Comparison of ENCODE assay signal across 25 mouse cellular contexts in genomic region chr5:35215007-35215406, GRCm38 (mm10).
DNase-seq lines count a peak whose midpoint lies in the region; ATAC-seq lines count a peak whose summit lies in the region.
"Had no signal": no experiment of that assay in that cellular context is flagged by ENCODE, and none has a peak within 500 bp of the region (broad histone marks: within the 10 kb centered on the region; RNA-seq: fewer than 3 reads in every experiment).

No protein-coding gene starts in this region.

- H3K36me3 ChIP-seq in forebrain, embryonic 14.5 days (ENCODE audit: control insufficient read depth, insufficient read depth, low read length) = no peaks in the 10 kb centered on the region
- H3K36me3 ChIP-seq in forebrain, embryonic 15.5 days = no peaks in the 10 kb centered on the region
- no peaks in the 10 kb centered on the region for H3K36me3 ChIP-seq in heart, embryonic 12.5 days
- H3K36me3 ChIP-seq in neural tube, embryonic 15.5 days = no peaks in the 10 kb centered on the region
- H3K36me3 ChIP-seq: embryonic facial prominence, embryonic 15.5 days; hindbrain, embryonic 10.5 days; limb, embryonic 10.5 days; liver, embryonic 15.5 days; lung, embryonic 15.5 days had no signal

- WGBS in forebrain, embryonic 14.5 days = 72% methylated on average over 11 of the region's 11 CpGs
- 68% methylated on average over 11 of the region's 11 CpGs for WGBS in forebrain, embryonic 15.5 days
- WGBS in heart, embryonic 12.5 days = 80% methylated on average over 11 of the region's 11 CpGs
- WGBS in neural tube, embryonic 15.5 days = 79% methylated on average over 11 of the region's 11 CpGs

- no peak for ATAC-seq in forebrain, embryonic 14.5 days
- no peak for ATAC-seq in forebrain, embryonic 15.5 days (replicated peaks)
- no peak for ATAC-seq in heart, embryonic 12.5 days (ENCODE audit: insufficient number of reproducible peaks, low FRiP score)
- ATAC-seq in neural tube, embryonic 15.5 days (ENCODE audit: low FRiP score) = no peak
- ATAC-seq: hindbrain, postnatal 0 days; intestine, embryonic 16.5 days; midbrain, embryonic 16.5 days had no signal

- no peak overlapping the region for H3K4me2 ChIP-seq in forebrain, embryonic 14.5 days (ENCODE audit: low read length)
- H3K4me2 ChIP-seq in forebrain, embryonic 15.5 days (replicated peaks) = no peak overlapping the region
- H3K4me2 ChIP-seq in heart, embryonic 12.5 days = no peak overlapping the region
- no peak overlapping the region for H3K4me2 ChIP-seq in neural tube, embryonic 15.5 days
- H3K4me2 ChIP-seq: embryonic facial prominence, embryonic 15.5 days; liver, embryonic 15.5 days; lung, embryonic 15.5 days had no signal

- no peaks in the 10 kb centered on the region for H3K4me1 ChIP-seq in forebrain, embryonic 14.5 days (ENCODE audit: control insufficient read depth, insufficient read depth, low read length)
- peaks cover 8% of the 10 kb centered on the region; the same call in 1 of the 2 replicates for H3K4me1 ChIP-seq in forebrain, embryonic 15.5 days
- peaks cover 19% of the 10 kb centered on the region for H3K4me1 ChIP-seq in heart, embryonic 12.5 days (replicated peaks)
- H3K4me1 ChIP-seq in neural tube, embryonic 15.5 days = peaks cover 15% of the 10 kb centered on the region
- H3K4me1 ChIP-seq: embryonic facial prominence, embryonic 15.5 days; hindbrain, embryonic 10.5 days; liver, embryonic 15.5 days; lung, embryonic 15.5 days had no signal

- no peak overlapping the region for H3K27ac ChIP-seq in forebrain, embryonic 14.5 days (ENCODE audit: low read depth, low read length)
- H3K27ac ChIP-seq in forebrain, embryonic 15.5 days (replicated peaks) = no peak overlapping the region
- 0 out of 2 replicates have a peak overlapping the region, but pooled peaks have one; percentile 15 for H3K27ac ChIP-seq in heart, embryonic 12.5 days (ENCODE audit: poor library complexity, severe bottlenecking)
- peak overlapping the region; percentile 65; the same call in 1 of the 2 replicates for H3K27ac ChIP-seq in neural tube, embryonic 15.5 days (replicated peaks)
- H3K27ac ChIP-seq: embryonic facial prominence, embryonic 15.5 days; hindbrain, embryonic 10.5 days; hindbrain, postnatal 0 days; limb, embryonic 10.5 days; liver, embryonic 15.5 days; lung, embryonic 15.5 days had no signal

- H3K9ac ChIP-seq in forebrain, embryonic 14.5 days (ENCODE audit: low read length) = no peak overlapping the region
- H3K9ac ChIP-seq in forebrain, embryonic 15.5 days (replicated peaks) = no peak overlapping the region
- H3K9ac ChIP-seq in heart, embryonic 12.5 days = no peak overlapping the region
- no peak overlapping the region for H3K9ac ChIP-seq in neural tube, embryonic 15.5 days (replicated peaks)
- H3K9ac ChIP-seq: embryonic facial prominence, embryonic 15.5 days; liver, embryonic 15.5 days; lung, embryonic 15.5 days had no signal

- H3K27me3 ChIP-seq in forebrain, embryonic 14.5 days (replicated peaks; ENCODE audit: control insufficient read depth, insufficient read depth, low read length) = no peaks in the 10 kb centered on the region
- H3K27me3 ChIP-seq in forebrain, embryonic 15.5 days = no peaks in the 10 kb centered on the region
- peaks cover 6% of the 10 kb centered on the region for H3K27me3 ChIP-seq in heart, embryonic 12.5 days (replicated peaks)
- no peaks in the 10 kb centered on the region for H3K27me3 ChIP-seq in neural tube, embryonic 15.5 days (replicated peaks)
- H3K27me3 ChIP-seq: embryonic facial prominence, embryonic 15.5 days; liver, embryonic 15.5 days; lung, embryonic 15.5 days had no signal

- no peak overlapping the region for H3K4me3 ChIP-seq in forebrain, embryonic 14.5 days (ENCODE audit: low read depth, low read length)
- H3K4me3 ChIP-seq in forebrain, embryonic 15.5 days = no peak overlapping the region
- H3K4me3 ChIP-seq in heart, embryonic 12.5 days = no peak overlapping the region
- no peak overlapping the region for H3K4me3 ChIP-seq in neural tube, embryonic 15.5 days (replicated peaks)
- H3K4me3 ChIP-seq: embryonic facial prominence, embryonic 15.5 days; hindbrain, embryonic 10.5 days; limb, embryonic 10.5 days; liver, embryonic 15.5 days; lung, embryonic 15.5 days had no signal

- H3K9me3 ChIP-seq in forebrain, embryonic 14.5 days (replicated peaks; ENCODE audit: control insufficient read depth, low read length) = no peaks in the 10 kb centered on the region
- no peaks in the 10 kb centered on the region for H3K9me3 ChIP-seq in forebrain, embryonic 15.5 days
- no peaks in the 10 kb centered on the region for H3K9me3 ChIP-seq in heart, embryonic 12.5 days (replicated peaks)
- H3K9me3 ChIP-seq in neural tube, embryonic 15.5 days (replicated peaks) = no peaks in the 10 kb centered on the region
- H3K9me3 ChIP-seq: embryonic facial prominence, embryonic 15.5 days; limb, embryonic 10.5 days; liver, embryonic 15.5 days; lung, embryonic 15.5 days had no signal

- peak; percentile 6 for DNase-seq in forebrain, embryonic 14.5 days (ENCODE audit: low spot score)
- DNase-seq in heart, postnatal 4 days = no peak
- no peak for DNase-seq in neural tube, embryonic 10.5 days (ENCODE audit: extremely low spot score, low spot score)
- DNase-seq in telencephalon, adult 2 months (ENCODE audit: low read depth, low spot score) = peak; percentile 41
- DNase-seq: adrenal gland, postnatal 10 days; cerebellum, adult 8-10 months; cerebellum, postnatal 36 days; embryo, embryonic 11 days; kidney, adult 9 months; kidney, postnatal 14 days; liver; lung, postnatal 36 days; thymus, adult 2 months; thymus, postnatal 4 days had no signal

Comparison
In these comparisons a context has a peak if more than half of its experiments do, and no peak if none do; other contexts are left out.
1. DNase-seq: peak in forebrain, embryonic 14.5 days (single experiment) and telencephalon, adult 2 months (single experiment); none in heart, postnatal 4 days (single experiment) and neural tube, embryonic 10.5 days (single experiment).
2. H3K27ac ChIP-seq: peak in heart, embryonic 12.5 days (single experiment) and neural tube, embryonic 15.5 days (single experiment); none in forebrain, embryonic 14.5 days (single experiment) and forebrain, embryonic 15.5 days (single experiment).